In genomic region chr9:42906995-42907394, GRCm38 (mm10) we compare ENCODE assay signal across 18 mouse cellular contexts. TPM values are rescaled to one million over a fixed set of nuclear protein-coding genes. Genes with fewer than 3 reads are reported as not detected.
DNase-seq lines count a peak whose midpoint lies in the region; ATAC-seq and TF ChIP-seq lines count a peak whose summit lies in the region.
"Had no signal": no experiment of that assay in that cellular context is flagged by ENCODE, and none has a peak within 500 bp of the region (broad histone marks: within the 10 kb centered on the region; RNA-seq: fewer than 3 reads in every experiment).

No protein-coding gene starts in this region.

- peaks cover 6% of the 10 kb centered on the region for H3K27me3 ChIP-seq in heart, embryonic 10.5 days (ENCODE audit: insufficient read depth, poor library complexity, severe bottlenecking)
- peaks cover 20% of the 10 kb centered on the region for H3K27me3 ChIP-seq in heart, embryonic 12.5 days (replicated peaks)
- peaks cover 64% of the 10 kb centered on the region for H3K27me3 ChIP-seq in megakaryocyte, embryonic 14.5 days (replicated peaks)
- no peaks in the 10 kb centered on the region for H3K27me3 ChIP-seq in midbrain, postnatal 0 days (ENCODE audit: insufficient read depth, low read length)
- H3K27me3 ChIP-seq: neural tube, embryonic 12.5 days had no signal

- H3K36me3 ChIP-seq in heart, embryonic 10.5 days: no peaks in the 10 kb centered on the region
- no peaks in the 10 kb centered on the region for H3K36me3 ChIP-seq in heart, embryonic 12.5 days
- no peaks in the 10 kb centered on the region for H3K36me3 ChIP-seq in megakaryocyte, embryonic 14.5 days (replicated peaks; ENCODE audit: low read length)
- H3K36me3 ChIP-seq in midbrain, postnatal 0 days (ENCODE audit: insufficient read depth, low read length): no peaks in the 10 kb centered on the region
- H3K36me3 ChIP-seq: heart, embryonic 13.5 days; neural tube, embryonic 12.5 days had no signal

- H3K27ac ChIP-seq in heart, embryonic 10.5 days: peak overlapping the region; percentile 26
- no peak overlapping the region for H3K27ac ChIP-seq in heart, embryonic 12.5 days (ENCODE audit: poor library complexity, severe bottlenecking)
- no peak overlapping the region for H3K27ac ChIP-seq in midbrain, postnatal 0 days (ENCODE audit: low read depth, low read length)
- H3K27ac ChIP-seq: heart, embryonic 13.5 days; neural tube, embryonic 12.5 days had no signal

- TF ChIP-seq CTCF in midbrain, postnatal 0 days (IDR thresholded peaks at IDR 0.05): no peak

- 35% methylated on average over 3 of the region's 3 CpGs for WGBS in heart, embryonic 10.5 days
- WGBS in heart, embryonic 12.5 days: 47% methylated on average over 3 of the region's 3 CpGs
- WGBS in midbrain, postnatal 0 days: 24% methylated on average over 3 of the region's 3 CpGs

- no peak for ATAC-seq in heart, embryonic 12.5 days (ENCODE audit: insufficient number of reproducible peaks, low FRiP score)
- ATAC-seq in megakaryocyte, adult 5-6 weeks (ENCODE audit: poor library complexity, severe bottlenecking): no peak
- ATAC-seq in midbrain, postnatal 0 days (ENCODE audit: low FRiP score): no peak
- ATAC-seq: forebrain, postnatal 0 days had no signal

- no peak for DNase-seq in heart, embryonic 10.5 days (ENCODE audit: low spot score)
- DNase-seq in fat pad, adult 2 months (ENCODE audit: extremely low read depth, low read depth, low spot score): peak; percentile 21
- DNase-seq in midbrain, postnatal 0 days (ENCODE audit: low spot score): no peak
- DNase-seq in adrenal gland, postnatal 14 days: no peak
- no peak for DNase-seq in lung, postnatal 36 days
- DNase-seq: cerebellum, postnatal 10 days; forebrain, postnatal 0 days; gastrocnemius, postnatal 25 days; lung, adult 2 months; spleen, adult 18-20 months; thymus, postnatal 4 days had no signal

- H3K9me3 ChIP-seq in heart, embryonic 10.5 days: no peaks in the 10 kb centered on the region
- H3K9me3 ChIP-seq in heart, embryonic 12.5 days (replicated peaks): 0 out of 2 replicates have a peak, but pooled peaks cover 4% of the 10 kb centered on the region
- H3K9me3 ChIP-seq in megakaryocyte, embryonic 14.5 days: no peaks in the 10 kb centered on the region
- H3K9me3 ChIP-seq in midbrain, postnatal 0 days (ENCODE audit: low read length): no peaks in the 10 kb centered on the region
- H3K9me3 ChIP-seq: heart, embryonic 13.5 days; neural tube, embryonic 12.5 days had no signal

- H3K4me1 ChIP-seq in heart, embryonic 10.5 days: peaks cover 35% of the 10 kb centered on the region
- H3K4me1 ChIP-seq in heart, embryonic 12.5 days (replicated peaks): peaks cover 28% of the 10 kb centered on the region
- H3K4me1 ChIP-seq in megakaryocyte, embryonic 14.5 days: peaks cover 7% of the 10 kb centered on the region; the same call in 1 of the 2 replicates
- peaks cover 7% of the 10 kb centered on the region for H3K4me1 ChIP-seq in midbrain, postnatal 0 days (ENCODE audit: insufficient read depth, low read length)

- no peak overlapping the region for H3K9ac ChIP-seq in heart, embryonic 12.5 days
- peak overlapping the region; percentile 19; the same call in 1 of the 2 replicates for H3K9ac ChIP-seq in midbrain, postnatal 0 days (replicated peaks; ENCODE audit: low read length, poor library complexity, severe bottlenecking)
- H3K9ac ChIP-seq: forebrain, postnatal 0 days; heart, embryonic 13.5 days; neural tube, embryonic 12.5 days had no signal

- H3K4me2 ChIP-seq in heart, embryonic 12.5 days: no peak overlapping the region
- no peak overlapping the region for H3K4me2 ChIP-seq in midbrain, postnatal 0 days (ENCODE audit: low read depth, low read length, poor library complexity, severe bottlenecking)
- H3K4me2 ChIP-seq: heart, embryonic 13.5 days; neural tube, embryonic 12.5 days had no signal

- H3K4me3 ChIP-seq in heart, embryonic 10.5 days: no peak overlapping the region
- H3K4me3 ChIP-seq in heart, embryonic 12.5 days: no peak overlapping the region
- H3K4me3 ChIP-seq in megakaryocyte, embryonic 14.5 days (replicated peaks): peak overlapping the region; percentile 23
- H3K4me3 ChIP-seq in midbrain, postnatal 0 days (ENCODE audit: low read depth, low read length): no peak overlapping the region
- H3K4me3 ChIP-seq: heart, embryonic 13.5 days; neural tube, embryonic 12.5 days had no signal

RNA-seq across cellular contexts. Expression of gene Grik4, which starts 37.3 kb away (rescaled TPM):
- 0.28 and 1.9 TPM in 2 replicates for polyA plus RNA-seq in heart, embryonic 10.5 days (2016; fragmentation: Nextera tagmentation; extraction: Ambion mirVana)
- 0.28 and 0.42 TPM in 2 replicates for polyA plus RNA-seq in heart, embryonic 12.5 days (2016; fragmentation: Nextera tagmentation; extraction: Ambion mirVana)
- polyA plus RNA-seq in megakaryocyte, embryonic 14.5 days (2012; ENCODE audit: insufficient read depth, low replicate concordance): 0.17 TPM in 1 of 2 replicates, not detected in the other
- total RNA-seq in megakaryocyte, adult 5-6 weeks (2015): 0.25 TPM in 1 of 2 replicates, not detected in the other
- not detected in 2 replicates for total RNA-seq in megakaryocyte, adult 5-6 weeks (2017)
- 14.8 and 17.2 TPM in 2 replicates for total RNA-seq in midbrain, postnatal 0 days (2014; rRNA removed)
- polyA plus RNA-seq in midbrain, postnatal 0 days (2015; fragmentation: Nextera tagmentation; extraction: Ambion mirVana): 9.5 and 9.7 TPM in 2 replicates
- total RNA-seq in adrenal gland, postnatal 14 days (2021): 1.3 and 1.5 TPM in 2 replicates
- total RNA-seq: hematopoietic stem cell, adult 5-6 weeks; megakaryocyte-erythroid progenitor cell, adult 5-6 weeks had no signal
